Mouse (Mus musculus) MN1 (cell line): ENCODE results near the gene Erp27.

Experiments
- DNase-seq: peaks from one replicate; pipeline ENCODE4 v3.0.0-alpha.2; 2016; ENCODE audit warnings: low spot score

The Erp27 gene

DNA sequence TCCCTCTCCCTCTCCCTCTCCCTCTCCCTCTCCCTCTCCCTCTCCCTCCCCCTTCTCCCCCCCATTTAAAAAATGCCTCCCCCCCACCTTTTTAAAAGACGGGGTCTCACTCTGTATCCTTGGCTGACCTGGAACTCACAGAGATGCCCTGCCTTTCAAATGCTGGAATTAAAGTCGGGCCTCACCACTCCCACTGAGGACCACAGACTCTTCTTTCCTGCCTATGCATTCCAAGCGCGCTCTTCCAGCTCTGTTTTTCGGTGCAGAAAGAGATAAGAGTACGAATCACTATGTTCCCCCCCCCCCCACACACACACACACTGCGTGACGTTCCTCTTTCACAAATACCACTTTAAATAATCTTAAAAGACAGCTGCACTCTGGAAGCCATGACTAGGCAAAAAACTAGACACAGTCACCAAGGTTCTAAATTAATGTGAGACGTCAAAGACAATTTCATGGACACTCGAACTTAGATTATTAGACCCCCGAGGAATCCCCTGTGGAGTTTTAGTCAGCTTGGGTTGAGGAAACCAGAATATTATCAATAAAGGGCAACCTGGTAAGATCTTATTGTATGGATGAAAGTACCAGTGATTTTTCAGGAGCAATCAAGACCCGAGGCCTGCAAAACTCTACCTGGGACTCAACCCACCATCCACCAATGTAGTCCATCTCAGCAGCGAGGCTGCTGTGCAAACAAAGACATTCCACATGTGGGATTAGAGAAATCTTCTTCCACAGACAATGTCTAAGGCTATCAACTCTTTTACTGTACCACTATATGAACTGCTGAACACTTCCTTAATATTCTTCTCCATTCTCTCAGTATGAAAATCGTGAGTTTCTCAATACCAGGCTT lies 17.6 kb upstream of the Erp27 start:
- DNase-seq = no peak

GRCm38 (mm10) chr6:136938331-136939126 lies 16.5 kb upstream of the Erp27 start:
- DNase-seq = no peak

DNA sequence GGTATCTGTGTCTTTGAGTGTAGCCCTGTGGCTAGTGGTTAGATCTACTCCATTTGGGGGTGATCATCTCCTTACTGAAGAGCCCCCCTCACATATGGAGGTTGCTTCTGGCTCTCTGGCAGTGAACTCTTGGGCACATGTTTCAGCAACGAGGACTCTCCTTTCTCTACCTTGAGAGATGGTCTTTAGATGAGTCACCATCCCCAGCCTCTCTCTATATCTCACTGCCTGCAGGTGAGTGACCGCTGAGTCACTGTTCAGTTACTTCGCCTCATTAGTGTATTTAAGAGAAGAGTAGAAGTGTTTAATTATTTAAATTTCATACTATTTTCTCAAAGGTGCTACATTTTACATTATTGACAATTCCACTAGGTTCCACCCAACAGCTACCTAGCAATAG lies 15.1 kb upstream of the Erp27 start:
- no peak for DNase-seq

GRCm38 (mm10) chr6:136936361-136936760 lies 14.4 kb upstream of the Erp27 start:
- no peak for DNase-seq

DNA sequence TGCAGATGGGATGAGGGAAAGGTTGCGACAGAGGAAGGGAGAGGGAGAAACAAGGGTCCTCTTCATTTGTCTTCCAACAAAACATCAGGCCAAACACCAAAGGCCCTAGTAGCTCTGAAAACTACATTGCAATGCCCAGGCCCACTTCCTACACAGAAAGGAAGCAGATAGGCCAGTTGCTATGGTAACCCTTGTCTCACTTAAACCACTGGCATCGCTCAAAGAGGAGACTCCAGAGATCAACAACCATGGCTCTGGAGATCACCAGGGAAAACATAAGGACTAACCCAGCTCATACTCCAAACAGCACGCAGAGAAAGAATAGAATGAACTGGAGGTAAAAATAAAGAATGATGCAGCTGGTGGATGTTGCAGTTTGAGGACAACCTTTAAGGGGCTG lies 13.3 kb upstream of the Erp27 start:
- DNase-seq = no peak

GRCm38 (mm10) chr6:136934068-136934467 lies 12.1 kb upstream of the Erp27 start:
- no peak for DNase-seq

- DNase-seq = no peak
Observed at GRCm38 (mm10) chr6:136931246-136931645, 9.3 kb upstream of the Erp27 start.

DNA sequence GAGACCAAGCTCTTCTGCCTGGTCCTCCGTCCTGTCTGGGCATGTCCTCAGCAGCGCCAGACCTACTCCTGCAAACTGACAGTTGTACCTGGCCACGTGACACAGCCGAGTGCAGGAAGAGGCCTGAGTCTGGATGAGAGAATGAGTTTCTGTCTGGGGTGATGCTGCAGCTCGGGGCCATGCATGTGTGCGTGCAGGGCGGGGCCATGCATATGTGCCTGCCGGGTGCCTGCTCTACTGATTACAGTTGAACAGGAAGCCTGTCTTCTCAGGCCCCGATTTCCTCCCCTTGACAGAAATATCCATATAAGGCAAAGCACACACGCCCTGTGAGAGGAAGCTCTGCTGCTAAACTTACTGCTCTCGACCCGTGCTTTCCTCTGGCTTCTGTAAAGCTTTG lies 8.7 kb upstream of the Erp27 start:
- no peak for DNase-seq

DNA sequence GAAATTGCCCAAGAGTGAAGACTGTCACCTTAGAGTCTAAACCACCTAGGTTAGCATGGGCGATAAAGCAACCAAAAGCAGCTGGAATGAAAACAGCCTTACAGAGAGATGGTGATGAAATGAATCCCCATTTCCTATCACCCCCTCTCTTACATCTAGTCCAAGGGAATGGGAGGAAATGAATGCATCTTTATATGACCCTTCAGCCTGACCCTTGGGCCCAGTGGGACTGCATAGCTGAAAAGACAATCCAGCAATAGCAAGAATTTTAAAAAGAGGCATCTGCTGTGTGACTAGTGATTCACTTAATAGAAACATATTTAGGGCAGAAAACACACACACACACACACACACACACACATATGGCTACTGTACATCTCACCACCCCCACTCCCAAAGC lies 5.6 kb upstream of the Erp27 start:
- DNase-seq = no peak

DNA sequence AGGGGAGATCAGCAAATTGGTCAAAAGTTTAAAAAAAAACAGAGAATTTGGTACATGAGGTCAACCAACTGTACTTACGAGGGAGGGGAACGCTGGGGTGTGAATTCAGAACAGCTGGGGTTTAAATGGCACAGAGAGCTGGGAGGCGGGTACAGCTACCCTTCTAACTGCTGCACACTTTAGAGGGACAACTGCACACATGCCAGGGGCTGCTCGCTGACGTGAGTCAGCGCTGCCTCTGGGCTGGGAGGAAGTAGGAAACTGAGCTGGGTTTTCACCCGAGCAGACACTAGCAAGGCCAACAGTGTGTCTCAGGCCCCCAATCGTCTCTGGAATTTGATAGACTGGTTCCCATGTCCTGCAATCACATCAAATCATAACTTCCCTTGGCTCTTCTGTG lies 3.1 kb upstream of the Erp27 start:
- DNase-seq = no peak

- no peak for DNase-seq
Observed at GRCm38 (mm10) chr6:136923532-136923931, 1.6 kb upstream of the Erp27 start, which contains the start of gene Pde6h. Pde6h (plus strand) TSS chr6:136923832.

- no peak for DNase-seq
Observed at GRCm38 (mm10) chr6:136922871-136923270, 891 bp upstream of the Erp27 start.

DNA sequence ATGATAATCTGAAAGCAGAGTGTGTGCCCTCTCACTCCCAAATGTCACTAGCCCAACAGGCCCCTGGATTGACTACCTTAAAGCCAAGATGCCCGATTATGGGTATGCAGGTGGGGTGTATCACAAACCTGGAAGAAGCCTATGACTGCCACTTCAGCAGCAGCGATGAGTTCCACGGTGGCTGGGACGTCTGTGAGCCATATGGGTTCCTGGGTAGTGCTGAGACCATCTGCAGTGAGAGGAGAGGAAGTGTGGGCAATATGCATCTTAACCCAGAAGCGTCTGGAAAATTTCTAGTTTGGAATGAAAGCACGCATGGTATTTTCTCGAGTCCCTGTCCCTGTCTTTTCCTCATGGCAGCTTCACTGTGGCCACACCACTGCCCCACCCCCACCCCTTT lies 379 bp downstream of the Erp27 start:
- DNase-seq = no peak

DNA sequence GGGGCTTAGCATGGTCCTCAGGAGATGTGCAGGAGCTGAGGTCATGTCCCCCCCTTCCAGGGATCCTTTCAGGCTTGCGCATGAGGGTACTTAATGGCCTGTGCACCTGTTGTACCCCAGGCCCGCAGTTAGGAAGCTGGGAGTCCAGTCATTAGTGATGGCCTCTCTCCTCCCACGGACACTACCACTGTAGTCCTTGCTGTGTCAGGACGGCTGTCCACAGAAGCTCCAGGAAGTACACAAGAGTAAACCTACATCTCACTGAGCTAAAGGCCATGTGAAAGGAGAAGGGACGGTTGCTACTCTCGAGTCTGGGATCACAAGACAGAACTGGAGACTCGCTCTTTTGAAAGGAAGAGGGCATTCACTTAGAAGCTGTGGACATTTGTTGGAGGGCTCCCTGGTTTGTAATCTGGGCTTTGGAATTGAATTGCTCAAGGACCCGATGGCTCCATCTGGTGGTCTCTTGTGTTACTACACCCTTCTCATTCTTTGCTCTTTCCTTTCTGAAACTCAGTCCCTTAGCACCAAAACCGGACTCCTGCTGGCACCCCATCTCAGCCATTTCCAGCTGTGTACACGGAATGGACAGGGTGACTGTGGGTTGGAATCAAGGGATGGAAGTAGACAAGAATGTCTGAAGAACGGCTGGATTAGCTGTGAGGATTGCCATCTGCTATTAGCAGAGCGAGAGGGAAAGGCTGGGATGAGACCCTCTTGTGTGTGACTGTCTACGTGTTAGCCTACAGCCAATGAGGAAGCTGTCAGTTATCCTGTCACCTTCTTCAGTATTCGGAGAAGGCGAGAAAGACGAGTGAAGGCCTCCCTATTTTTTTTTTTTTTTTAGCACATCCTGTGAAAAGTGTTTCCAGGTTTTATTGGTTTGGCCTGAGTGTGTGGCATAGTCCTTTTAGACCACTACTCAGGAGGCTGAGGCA lies 1.4 kb downstream of the Erp27 start:
- DNase-seq = peak; percentile 18

DNA sequence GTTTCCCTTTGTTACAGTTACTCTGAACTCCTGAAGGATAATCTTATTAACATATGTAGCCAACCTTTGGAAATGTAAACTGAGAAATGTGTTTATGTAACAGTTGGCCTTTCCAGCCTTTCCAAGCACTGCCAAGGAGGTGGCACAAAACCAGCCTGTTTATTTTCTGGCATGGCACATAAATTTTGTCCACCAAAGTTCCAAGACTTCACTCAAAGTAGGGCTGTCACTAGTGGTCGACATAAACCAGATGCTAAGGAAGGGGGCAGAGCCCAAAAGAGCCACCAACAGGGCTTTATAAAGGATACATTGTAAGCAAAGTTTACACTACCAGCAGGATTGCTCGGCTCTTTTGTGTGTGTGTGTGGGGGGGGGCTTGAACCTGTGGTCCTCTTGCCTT lies 4.1 kb downstream of the Erp27 start:
- no peak for DNase-seq

DNA sequence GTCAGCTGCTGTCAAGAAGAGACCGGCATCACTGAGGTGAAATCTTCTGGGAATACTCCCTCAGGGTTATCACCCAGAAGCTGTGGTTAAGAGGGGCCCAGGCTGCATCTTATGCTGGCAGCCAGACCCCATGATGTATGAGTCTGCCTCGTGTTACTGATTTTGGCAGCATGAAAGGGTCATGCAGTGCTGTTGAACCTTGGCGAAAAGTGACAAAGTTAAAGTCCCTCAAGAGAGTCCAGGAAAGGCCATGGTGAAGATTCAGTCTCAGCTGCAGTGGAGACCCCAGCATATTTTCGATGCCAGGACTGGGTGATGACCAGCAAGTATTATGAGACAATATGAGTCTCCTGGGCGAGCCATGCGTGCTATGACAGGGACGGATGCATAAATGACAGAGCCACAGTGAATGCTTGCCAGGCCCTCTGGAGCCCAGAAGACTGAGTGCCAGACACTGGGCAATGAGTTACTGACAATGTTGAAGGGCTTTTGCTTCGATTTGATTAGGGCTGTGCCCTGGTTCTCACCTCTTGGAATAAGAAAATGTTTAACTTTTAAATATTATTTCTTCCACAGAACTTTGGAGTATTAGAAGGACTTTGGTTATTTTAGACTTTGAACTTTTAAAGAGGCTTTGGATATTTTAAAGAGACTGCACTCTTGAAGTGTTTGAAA lies 6.1 kb downstream of the Erp27 start:
- DNase-seq = no peak

- no peak for DNase-seq
Observed at GRCm38 (mm10) chr6:136914234-136914633, 7.7 kb downstream of the Erp27 start.

DNA sequence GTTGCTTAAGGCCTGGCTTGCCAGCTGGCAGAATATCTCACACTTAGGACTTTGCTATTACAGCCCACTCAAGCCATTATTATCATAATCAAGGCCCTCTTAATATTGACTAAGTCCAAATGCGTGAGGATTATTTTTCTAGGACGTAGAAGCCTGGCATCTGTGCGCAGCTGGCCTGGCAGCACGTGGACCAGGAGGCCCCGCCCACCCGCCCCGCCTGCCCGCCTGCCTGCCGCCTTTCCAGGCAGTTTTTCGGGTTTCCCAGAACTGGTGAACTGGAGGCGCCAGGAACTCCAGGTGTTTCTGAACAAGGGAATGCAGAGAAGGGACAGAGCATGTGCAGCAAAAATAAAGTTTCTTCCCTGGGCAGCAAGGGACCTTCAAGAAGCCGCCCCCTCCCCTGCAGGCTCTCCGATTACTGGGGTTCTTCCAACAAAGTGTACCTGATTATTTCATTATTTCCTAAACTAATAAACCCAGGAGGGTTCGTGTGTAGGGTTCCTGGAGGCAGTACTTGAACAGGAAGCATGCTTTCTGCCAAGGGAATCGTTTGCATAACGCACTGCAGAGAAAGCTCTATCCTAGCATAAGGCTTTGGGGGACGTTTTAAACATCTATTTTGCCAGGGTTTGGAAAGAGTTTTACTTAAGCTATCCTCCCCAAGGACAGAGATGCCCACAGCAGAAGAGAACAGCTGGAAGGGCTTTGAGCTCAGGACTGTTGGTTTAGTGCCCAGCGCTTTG lies 8.4 kb downstream of the Erp27 start:
- DNase-seq = no peak

- DNase-seq = no peak
Observed at GRCm38 (mm10) chr6:136912751-136913265, 9.2 kb downstream of the Erp27 start.

GRCm38 (mm10) chr6:136910247-136910890 lies 11.6 kb downstream of the Erp27 start:
- no peak for DNase-seq
